Mouse (Mus musculus): ENCODE results near the gene 1700016C15Rik.

1700016C15Rik gene

DNA sequence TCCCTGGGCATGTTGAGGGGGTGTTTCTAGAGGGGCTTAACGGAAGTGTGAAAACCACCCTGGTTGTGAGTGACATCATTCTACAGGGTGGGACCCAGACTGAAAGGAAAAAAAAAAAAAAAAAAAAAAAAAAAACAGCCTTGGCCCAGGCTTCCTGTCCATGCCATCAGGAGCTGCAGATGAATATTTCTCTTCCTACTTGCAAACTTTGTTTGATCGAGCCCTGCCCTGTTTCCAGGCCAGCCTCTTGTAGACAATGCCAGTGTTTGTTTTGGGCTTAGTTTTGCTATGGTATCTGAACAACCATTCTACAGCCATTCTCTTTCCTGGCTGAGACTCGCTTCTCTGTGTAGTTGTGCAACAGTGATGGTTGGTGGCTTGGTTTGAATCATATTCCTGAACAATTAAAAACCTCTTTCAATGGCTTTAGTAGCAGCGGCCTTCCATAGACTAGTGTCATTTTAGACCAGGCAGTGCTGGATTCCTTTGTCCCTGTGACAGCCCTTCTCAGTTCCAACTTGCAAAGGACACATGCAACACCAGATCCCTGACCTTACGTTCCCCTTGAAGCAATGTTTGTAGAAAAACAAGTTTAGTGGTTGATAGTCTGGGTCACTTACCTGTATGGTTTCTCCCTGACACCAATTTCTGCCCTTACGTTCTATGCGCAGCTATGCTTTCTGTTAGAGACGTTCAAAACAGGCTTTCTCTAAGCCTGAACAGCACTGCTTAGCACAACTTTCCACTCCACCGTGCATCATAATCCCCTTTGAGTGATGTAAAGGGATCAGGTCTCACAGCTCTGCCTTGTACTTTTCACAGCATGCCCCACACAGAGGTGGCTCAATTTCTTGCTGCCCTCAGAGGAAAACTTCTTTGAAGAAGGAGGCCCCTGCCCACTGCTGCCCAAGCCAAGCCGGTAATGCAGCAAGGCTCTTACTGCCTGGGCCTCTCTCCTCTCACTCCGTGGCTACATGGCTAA, at the start of gene 1700016C15Rik:
Gene 1700016C15Rik, plus strand, starts transcription at position 772 of the 982 bp plus-strand sequence.
- in situ Hi-C loops (cut with MboI, MseI) = no loop called here

DNA sequence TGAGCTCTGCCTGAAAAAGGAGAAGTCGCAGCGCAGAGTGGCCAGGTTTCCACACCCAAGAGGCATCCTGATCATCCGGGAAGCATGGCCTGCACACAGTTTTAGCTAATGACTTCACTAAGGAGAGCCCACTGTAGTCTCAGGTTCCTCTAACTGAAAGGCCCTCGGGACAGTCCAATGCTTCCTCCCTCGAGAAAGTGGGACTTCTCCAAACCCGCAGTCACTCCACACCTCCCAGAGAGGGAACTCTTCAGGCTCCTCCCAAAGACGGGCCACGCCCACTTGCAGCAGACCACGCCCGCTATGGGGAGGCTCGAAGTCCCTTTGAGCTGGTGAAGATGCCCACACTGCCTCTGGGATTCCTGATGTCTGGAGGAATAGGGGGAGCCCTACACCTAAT, 48.4 kb upstream of the 1700016C15Rik start:
- in situ Hi-C loops (cut with MboI, MseI) = loop anchor here (10.0 to 25.0 kb wide), 2 partner anchors 266 to 794 kb away; no protein-coding TSS in a partner anchor

DNA sequence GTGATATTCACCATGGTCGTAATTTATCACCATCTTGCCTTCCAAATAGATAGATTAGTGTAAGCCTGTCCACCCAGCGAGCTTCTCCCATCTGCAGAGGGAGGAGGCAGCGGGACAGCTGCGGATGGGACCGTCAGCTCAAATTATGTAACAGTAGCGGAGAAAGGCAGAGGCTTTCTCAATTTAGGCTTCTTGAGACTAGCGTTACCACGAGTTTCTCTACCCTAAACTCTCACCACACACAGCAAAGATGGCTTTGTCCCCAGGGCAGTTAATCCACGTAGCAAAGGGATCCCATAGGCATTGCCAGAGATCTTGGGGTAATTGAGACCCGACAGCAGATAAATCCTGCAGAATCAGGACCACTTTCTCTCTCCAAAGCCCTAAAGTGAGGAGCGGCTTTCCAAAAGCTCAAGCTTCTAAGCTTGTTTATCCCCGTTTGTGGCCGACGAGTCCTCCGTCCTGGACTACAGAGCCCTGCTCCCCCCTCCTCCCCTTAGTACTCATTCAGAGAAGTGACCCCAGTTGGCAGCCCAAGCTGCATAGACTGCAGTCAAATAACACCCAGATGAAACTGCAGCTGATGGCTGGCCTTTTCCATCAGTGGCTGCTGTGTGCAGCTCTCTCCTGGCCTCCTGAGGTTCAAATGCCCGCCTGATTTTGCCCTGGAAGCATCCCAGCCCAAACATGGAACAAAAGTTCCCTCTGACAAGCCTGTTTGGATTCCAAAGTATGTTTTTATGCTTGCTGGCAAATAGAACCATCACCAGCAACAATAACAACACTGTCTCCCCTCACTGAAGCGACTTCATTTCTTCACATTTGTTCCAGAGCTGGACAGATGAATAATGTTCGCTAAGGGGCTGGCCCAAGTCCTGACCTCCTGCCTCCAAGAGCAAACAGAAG, 45.4 kb upstream of the 1700016C15Rik start:
- in situ Hi-C loops (cut with MboI, MseI) = loop anchor here (10.0 to 25.0 kb wide), 2 partner anchors 269 to 797 kb away; no protein-coding TSS in a partner anchor

GRCm38 (mm10) chr1:177684901-177685300, 44.7 kb upstream of the 1700016C15Rik start:
- in situ Hi-C loops (cut with MboI, MseI) = loop anchor here (10.0 to 25.0 kb wide), 2 partner anchors 270 to 798 kb away; no protein-coding TSS in a partner anchor

DNA sequence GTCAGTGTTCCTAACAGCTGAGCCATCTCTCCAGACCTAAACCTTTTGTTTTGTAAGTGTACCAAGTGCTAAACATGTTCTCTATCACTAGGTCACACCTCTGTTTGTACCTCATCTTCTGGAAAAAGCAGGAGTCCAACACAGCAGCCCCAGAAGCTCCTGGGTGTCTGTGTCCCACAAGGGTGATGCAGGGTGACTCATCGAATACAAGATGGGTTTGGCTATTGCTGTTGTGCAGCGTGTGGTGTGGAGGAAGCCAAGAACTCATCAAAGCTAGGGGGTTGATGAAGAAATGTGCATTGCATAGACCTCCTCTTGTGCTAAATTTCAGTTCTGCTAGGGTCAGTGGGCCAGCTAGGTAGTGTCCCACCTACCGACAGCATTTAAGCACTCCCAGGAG, 43.5 kb upstream of the 1700016C15Rik start:
- in situ Hi-C loops (cut with MboI, MseI) = loop anchor here (10.0 to 25.0 kb wide), 2 partner anchors 271 to 799 kb away; no protein-coding TSS in a partner anchor

DNA sequence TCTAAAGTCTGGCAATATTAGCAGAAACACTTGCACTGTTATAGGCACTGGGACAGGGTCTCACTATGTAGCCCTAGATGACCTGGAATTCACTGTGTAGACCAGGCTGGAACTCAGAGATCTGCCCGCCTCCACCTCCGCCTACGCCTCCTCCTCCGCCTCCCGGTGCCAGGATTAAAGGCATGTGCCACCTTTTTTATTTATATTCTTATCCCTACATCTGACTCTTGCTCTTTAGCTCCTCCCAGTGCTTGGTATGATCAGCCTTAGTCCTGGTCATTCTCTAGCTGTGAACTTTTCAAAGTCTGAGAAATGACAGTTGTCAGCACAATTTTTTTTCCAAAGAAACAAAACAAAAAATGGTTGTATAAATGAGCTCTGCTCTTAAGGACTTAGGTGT, 42.6 kb upstream of the 1700016C15Rik start:
- in situ Hi-C loops (cut with MboI, MseI) = loop anchor here (10.0 to 25.0 kb wide), 2 partner anchors 272 to 800 kb away; no protein-coding TSS in a partner anchor

GRCm38 (mm10) chr1:177692491-177692890, 37.1 kb upstream of the 1700016C15Rik start:
- in situ Hi-C loops (cut with MboI, MseI) = loop anchor here (25.0 kb wide), 1 partner anchor 805 kb away; no protein-coding TSS in a partner anchor

DNA sequence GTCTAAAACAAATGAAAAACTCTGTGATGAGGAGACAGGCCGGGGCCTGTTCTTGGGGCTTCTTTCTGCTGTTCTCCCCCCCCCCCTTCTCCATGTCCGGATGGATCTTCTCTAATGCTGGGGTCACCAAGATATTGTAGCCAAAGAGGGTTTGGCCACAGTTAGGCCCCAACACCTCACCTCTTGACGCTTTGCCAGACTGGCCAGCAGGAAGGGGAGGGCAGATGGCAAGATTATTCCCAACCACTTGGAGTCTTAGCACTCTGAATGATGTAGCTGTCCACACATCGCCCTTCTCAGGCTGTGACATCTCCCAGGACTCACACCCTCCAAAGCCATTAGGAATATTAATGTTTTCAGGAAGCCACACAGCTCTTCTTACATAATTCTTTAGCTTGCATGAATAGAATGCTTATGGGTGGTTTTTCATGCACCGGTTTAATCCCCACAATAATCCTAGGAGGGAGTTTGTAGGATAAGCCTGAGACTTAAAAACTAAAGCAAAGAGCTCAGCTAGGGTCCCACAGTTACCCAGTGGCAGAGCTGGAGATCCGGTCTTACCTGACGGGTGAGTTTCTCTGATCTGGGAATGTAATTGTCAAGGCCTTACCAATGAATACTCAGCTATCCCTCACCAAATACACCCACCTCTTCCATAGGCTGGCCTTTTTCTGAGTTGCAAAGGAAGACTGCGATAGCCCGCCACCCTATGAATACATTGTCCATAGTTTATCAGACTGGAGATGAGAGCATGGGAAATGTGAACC, 35.9 kb upstream of the 1700016C15Rik start:
- in situ Hi-C loops (cut with MboI, MseI) = loop anchor here (25.0 kb wide), 1 partner anchor 806 kb away; no protein-coding TSS in a partner anchor

DNA sequence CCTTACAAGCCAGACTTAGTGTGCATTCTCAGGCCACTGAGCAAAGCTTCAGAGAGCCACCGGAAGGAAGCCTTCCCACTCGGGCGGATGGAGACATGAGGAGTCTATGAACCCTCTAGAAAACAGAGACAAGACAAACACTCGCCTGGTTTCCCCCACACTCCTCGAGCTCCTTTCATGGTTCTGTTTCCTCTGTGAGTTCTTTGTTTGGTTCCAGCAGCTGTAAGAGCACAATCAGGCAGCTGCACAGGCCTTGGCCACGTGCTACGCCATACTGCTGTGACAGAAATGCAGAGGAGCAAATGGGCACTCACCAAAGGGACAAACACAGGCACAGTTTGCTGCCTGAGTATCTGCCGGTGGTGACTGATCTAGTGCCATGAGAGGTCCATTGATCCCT, 29.1 kb upstream of the 1700016C15Rik start:
- in situ Hi-C loops (cut with MboI, MseI) = no loop called here

DNA sequence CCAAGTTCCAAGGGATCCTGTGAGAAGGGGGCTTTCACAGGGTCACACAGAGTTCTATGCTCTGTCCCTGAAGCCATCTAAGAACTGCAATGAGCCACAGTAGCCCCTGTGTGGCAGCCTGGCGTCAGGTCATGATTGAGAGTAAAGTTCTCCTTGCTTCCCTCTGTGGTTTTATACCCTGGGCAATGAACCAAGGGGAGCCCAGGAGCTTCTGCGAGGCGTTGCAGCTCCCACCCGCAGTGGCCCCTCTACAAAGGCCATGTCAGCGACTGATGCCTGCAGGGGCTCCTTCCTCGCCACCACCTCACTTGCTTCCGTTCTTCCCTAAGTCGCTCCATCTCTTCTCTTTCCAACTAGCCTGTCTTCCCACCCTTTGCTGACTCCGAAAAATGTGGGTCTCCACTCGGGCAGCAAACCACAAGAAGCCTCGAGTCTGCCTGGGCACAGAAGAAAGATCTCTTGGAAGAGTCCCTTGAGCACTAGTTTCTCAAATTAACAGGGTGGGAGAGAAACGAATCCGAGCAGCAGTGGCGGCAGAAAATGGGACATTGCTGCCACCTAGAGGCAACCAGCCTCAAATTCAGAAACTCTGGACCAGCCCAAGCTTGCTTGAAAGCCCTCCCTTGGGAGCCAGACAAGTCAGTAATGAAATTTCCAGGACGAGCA, 27.0 kb upstream of the 1700016C15Rik start:
- in situ Hi-C loops (cut with MboI, MseI) = no loop called here

DNA sequence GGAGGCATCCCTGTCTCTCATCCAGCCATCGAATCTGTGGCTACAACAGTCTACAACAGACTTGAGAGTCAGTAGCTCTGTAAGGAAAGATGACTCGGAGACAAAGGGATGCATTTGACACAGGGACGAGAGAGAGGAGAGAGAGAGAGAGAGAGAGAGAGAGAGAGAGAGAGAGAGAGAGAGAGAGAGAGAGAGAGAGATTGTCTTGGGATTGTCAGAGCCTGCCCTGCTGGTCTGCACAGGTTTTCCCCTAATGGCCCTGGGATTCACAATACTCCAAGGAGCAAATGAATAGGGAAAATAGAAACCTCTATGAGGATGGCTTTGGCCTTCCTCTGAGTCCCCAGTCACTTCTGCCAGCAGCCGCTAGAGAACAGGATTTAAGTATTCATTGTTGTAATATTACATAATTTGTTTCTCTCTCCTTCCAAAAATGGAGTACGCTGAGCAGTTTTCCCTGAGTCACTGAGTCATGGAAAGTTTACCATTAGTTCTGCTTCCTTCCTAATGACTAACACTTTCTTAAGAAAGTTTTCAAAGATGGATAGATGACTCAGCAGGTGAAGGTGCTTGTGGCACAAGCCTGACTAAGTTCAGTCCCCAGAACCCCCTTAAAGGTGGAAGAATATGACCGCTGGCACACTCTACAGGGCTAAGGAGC, 26.3 kb upstream of the 1700016C15Rik start:
- in situ Hi-C loops (cut with MboI, MseI) = no loop called here

DNA sequence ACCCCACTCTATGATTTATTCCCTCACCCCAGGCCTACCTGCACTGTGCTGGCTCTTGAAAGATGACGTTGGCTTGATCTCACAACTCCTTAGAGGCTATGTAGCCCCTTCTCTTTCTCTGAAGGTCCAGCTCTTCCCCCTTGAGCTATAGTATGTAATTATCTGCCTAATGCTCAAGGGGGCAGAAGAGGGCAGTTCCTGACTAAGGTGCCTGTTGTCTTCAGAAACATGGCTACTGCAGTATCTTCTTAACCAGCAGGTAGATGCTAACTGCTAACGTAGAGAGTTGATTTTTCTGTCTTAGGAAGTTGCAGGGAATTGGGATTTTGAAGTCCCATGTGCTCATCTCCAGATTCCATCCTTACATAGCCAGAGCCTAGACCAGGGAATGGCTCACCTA, 24.4 kb upstream of the 1700016C15Rik start:
- in situ Hi-C loops (cut with MboI, MseI) = no loop called here

DNA sequence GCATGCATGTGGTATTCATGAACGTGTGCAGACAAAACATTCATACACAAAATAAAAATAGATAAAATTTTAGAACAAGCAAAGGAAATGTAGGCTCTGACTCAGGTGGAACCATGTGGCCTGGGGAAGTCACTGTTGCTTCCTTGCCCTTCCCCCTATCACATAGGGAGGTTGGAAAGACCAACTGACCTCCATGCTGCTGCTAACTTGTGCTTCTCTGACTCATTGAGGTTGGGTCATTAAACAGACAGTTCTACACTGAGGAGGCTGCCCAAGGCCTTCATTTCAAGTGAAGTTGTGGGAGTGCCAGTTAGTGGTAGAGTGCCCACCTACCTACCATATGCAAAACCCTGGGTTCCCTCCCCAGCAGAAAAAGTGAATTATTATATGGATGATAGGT, 22.0 kb upstream of the 1700016C15Rik start:
- in situ Hi-C loops (cut with MboI, MseI) = no loop called here

- in situ Hi-C loops (cut with MboI, MseI) = no loop called here
Measured at GRCm38 (mm10) chr1:177708583-177709055, 21.0 kb upstream of the 1700016C15Rik start.

GRCm38 (mm10) chr1:177711000-177711399, 18.6 kb upstream of the 1700016C15Rik start:
- in situ Hi-C loops (cut with MboI, MseI) = no loop called here

GRCm38 (mm10) chr1:177711418-177711817, 18.2 kb upstream of the 1700016C15Rik start:
- in situ Hi-C loops (cut with MboI, MseI) = no loop called here

- in situ Hi-C loops (cut with MboI, MseI) = no loop called here
Measured at GRCm38 (mm10) chr1:177713635-177714396, 15.8 kb upstream of the 1700016C15Rik start.

GRCm38 (mm10) chr1:177714397-177715012, 15.1 kb upstream of the 1700016C15Rik start:
- in situ Hi-C loops (cut with MboI, MseI) = no loop called here
